Mouse (Mus musculus) heart, postnatal 25 days (tissue): ENCODE data around the gene Boll. TPM values are rescaled to one million over a fixed set of nuclear protein-coding genes. Genes with fewer than 3 reads are reported as not detected.

Experiments used
- DNase-seq: peaks from one replicate; pipeline ENCODE4 v3.0.0; 2022; ENCODE audit warnings: low spot score
- intact Hi-C: fragments of 180-260 bp; cut with DNase I; formaldehyde crosslinking; loops from one replicate; pipeline ENCODE4 v1.15.1; 2025
- total RNA-seq, 2 experiments: library from RNA; stranded (reverse); gene quantifications; 2 replicates each; pipeline ENCODE4 v1.2.3; 2021

Boll gene
- total RNA-seq, 2 experiments from 2014 or later: not detected

DNA sequence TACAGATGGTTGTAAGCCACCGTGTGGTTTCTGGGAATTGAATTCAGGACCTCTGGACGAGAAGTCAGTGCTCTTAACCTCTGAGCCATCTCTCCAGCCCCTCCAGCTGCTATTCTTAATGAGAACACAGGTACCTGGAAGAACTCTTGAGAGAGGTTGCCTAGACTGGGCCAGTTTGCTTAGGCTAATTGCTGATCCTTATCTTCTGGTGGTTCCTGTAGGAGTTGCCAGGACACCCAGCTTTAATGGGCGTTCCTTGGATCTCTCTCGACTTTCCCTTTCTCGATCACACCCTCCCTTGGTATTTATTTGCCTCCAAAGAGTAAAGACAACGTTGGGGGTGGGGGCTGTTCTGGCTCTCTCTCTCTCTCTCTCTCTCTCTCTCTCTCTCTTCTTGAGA, 149.8 kb downstream of the Boll start:
- intact Hi-C loops: no loop called here
- no peak for DNase-seq

DNA sequence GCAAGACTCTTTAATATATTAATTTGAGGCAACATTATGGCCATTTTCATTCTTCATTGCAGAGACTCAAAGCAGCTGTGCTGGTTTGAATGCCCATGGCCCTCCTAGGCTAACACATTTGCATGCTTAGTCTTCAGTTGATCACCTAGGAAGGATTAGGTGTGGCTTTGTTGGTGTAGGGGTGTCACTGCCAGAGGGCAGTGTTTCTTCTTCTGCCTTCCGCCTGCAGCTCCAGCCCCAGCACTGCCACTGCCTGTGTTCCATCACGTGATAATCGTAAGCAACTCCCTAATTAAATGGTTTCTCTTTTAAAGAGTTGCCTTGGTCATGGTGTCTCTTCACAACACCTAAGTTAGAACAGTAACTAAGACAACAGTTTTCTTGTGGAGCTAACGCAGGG, 150.5 kb downstream of the Boll start:
- no peak for DNase-seq

DNA sequence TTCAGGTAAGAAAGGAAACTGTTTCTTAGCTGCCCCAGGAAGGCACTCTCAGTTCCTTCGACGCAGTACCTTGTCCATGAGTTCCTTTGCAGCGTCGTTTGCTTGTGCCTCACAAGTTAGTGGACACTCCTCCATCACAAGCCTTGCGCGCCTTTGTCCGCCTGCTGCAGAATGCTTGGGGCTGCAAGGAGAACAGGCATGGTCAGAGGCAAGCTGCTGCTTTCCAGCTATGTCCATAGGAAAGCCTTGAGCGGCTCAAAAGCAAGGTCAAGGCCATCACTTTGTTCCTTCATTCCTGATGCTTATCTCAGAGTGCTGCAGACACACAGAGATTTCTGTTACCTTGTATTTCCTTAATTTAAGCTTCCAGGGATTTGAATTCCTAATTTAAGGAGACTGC, 152.2 kb downstream of the Boll start:
- DNase-seq: no peak
- intact Hi-C loops: no loop called here

More for the DNA sequence above, 150.5 kb downstream of the Boll start:
- intact Hi-C loops: no loop called here

DNA sequence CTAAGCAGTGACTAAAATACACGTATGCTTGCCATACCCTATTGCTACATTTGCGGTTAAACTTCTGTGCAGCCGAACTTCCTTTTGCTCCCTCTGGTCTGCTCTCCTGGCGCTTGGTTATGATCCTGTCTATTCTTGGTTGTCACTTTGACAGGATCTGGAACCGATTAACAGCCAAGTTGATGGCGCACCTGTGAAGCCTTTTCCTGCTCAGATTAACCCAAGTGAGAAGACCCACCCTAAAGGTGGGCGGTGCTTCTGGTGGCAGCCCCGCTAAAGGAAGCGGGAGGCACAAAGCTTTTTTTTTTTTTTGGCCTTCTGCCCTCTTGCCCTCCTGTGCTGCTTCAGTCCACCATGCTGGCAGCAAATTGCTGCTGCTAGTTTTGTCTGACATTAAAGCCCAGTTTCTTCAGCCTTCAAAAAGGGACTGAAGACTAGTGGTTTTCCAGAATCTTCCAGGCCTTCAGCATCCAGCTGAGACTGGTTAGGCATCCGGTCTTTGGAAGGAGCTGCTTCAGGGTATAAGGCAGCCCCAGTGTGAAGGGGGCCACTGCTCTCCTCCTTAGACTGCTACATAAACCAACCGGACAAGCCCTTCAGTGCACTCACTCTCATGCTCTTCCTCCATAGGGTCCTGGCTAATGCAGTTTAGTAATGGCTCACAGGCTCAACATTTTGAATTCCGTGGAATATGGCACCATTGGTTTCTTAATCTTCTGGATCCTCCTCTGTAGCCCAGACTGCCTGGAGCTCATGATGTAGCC, 152.9 kb downstream of the Boll start:
- intact Hi-C loops: no loop called here
- no peak for DNase-seq

DNA sequence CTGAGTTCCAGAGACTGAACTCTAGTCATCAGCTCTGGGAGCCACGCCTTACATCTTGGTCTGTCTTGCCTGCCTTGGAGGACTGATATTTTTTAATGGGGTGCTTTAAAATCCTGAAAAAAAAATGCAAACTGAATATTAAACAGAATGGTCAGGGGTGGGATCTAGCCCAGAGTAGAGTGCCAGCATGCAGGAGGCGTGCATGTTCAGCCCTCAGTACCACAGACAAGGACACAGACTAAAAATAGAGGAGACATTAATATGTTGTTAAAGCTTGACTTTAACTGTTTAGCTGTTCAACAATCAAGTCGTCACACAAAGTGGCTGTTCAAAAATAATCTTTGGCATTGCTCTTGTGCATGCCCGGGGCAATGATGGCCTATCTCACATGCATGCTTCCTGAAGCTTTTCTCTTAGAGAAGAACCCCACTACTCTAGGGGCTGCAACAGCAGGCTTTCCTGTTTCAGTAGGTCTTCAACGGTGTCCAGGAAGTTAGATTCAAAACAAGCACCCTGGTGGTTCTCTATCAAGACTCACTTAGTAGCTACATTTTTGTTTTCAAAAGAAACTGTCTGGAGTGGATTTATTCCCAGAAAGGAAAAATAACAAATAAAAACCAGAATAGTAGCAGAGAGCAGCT, 154.6 kb downstream of the Boll start:
- intact Hi-C loops: no loop called here
- no peak for DNase-seq

DNA sequence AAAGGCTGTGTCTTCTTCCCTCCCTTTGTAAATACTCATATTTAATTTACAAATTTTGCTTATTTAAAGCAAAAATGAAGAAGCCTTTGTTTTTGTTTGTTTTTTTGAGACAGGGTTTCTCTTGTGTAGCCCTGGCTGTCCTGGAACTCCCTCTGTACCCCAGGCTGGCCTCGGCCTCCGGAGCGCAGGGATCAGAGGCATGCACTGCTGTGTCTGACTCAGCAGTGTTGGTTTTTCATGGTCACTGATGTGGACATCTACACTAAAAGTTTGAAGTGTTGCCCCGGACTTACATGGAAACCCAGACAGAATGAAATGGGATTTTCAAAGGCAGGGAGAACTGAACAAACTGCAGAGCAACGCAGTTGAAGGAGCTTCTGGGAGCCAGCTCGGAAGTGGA, 155.7 kb downstream of the Boll start:
- DNase-seq: no peak
- intact Hi-C loops: no loop called here

DNA sequence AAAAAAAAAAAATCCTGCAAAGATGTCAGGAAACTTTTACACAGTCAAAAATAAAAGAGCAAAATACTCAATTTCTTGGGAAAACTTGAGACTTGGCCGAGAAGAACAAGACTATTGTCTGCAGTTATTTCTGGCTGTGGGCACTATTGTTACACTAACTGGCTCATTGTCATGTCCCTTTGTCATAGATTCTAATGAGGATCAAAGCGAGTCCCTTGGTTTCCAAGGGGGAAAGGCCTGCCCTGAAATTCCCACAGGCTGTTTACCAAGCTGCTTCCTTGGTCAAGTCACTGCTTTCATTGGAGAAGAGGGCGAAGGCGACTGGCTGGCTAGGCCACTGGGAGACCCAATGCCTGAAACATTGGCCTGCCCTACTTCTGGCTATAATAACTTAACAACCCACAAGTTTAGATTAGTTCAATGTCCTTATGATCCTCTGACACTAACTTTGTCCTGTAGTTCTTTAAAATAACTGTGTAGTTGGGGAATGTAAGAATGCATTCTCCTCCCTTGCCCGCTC, 157.4 kb downstream of the Boll start:
- DNase-seq: no peak
- intact Hi-C loops: no loop called here

DNA sequence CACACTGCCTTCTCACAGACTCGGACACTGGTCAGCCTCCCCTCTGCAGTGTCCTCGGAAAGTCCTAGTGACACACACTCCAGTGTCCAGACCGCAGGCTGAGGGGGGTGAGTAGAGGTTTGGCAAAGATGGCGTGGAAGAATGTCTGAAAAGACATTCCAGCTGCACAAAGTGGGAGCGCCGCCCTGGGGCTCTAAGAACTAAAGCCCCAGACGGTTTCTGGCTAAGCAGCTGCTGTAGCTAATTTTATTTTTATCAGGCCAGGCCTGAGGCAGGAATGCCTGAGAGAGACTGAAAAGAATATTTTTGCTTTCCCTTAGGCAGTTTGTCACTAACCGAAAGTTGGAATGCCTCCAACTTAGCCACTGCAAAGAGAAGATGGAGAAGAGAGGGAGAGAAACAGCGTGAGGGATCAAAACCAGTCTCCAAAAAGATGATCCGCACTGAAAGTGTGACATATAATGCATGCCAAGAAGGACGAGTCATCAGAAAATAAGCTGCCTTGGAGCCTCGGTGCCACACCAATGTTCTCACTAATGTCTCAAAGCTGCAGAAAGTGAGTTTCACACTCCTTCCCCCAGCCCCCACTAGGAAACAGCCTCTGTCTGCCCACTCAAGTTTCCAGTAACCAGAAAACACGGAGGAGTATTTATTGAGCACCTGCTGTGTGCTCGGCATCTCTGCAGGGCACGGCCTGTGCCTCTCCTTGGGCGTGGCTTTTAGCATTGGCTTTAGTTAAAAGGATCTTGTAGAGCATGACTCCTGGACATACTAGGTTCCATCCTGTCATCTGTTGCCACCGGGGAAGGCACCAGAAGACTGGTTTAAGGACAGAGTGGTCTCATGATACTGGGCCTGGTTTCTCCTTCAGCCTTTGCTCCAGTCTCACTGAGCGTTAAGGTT, 161.2 kb downstream of the Boll start:
- peak; percentile 49 for DNase-seq
- intact Hi-C loops: no loop called here

DNA sequence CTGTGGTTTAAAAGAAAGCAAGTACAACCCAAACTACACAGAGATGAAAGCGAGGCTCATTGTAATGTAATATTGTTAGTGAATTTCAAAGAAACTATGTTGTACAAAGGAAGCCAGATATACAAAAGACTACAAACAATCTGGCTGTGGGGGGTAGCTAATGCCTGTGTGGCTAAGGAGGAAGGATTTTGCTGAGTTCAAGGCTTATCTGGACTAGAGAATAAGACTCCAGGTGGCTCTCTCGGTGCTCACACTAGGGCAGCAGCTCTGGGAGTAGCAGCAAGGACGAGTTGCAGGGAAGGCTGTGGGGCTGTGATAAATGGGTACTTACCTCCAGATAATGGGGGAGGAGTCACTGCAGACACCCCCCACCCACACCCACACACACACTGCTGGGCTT, 164.6 kb downstream of the Boll start:
- no peak for DNase-seq
- intact Hi-C loops: no loop called here

Other genes starting within 250 kb of the Boll start
- gene Mob4, start 232.2 kb downstream of the Boll start, total RNA-seq: 10 to 100 TPM; 32.5 to 34.4 TPM
- gene Rftn2, start 136.7 kb downstream of the Boll start, total RNA-seq: 10 to 100 TPM; 14.2 to 14.4 TPM
- 1 to 10 TPM; 5.3 to 5.4 TPM for gene Mars2, start 126.3 kb downstream of the Boll start, total RNA-seq
- gene Plcl1, start 42.5 kb upstream of the Boll start, total RNA-seq: 1 to 10 TPM; 3.8 to 6.1 TPM